Mouse (Mus musculus) heart, embryonic 14.5 days (tissue): ENCODE results near the gene Tctn3. TPM values are rescaled to one million over a fixed set of nuclear protein-coding genes. Genes with fewer than 3 reads are reported as not detected.

ENCODE experiments used
- ATAC-seq: fragments of 200-750 bp; cut with Nextera tagmentation; 2 replicates; pipeline ENCODE4 v1.8.0; 2017; ENCODE audit warnings: low read depth, moderate TSS enrichment; ENCODE audit not compliant: insufficient number of reproducible peaks, insufficient read depth, low FRiP score
- H3K27ac ChIP-seq, 2 experiments: fragments of 200-500 bp in 1 of 2; fragments of 300-500 bp in 1 of 2; sonication (generic) in 1 of 2; replicated peaks in 1 of 2; 2 replicates each; pipeline ENCODE4 v1.5.1; 2012 to 2014; ENCODE audit warnings: low read depth in 2 of 2, low read length in 2 of 2, control low read depth in 1 of 2, mild to moderate bottlenecking in 1 of 2, mixed read lengths in 1 of 2; ENCODE audit not compliant: control insufficient read depth in 1 of 2, insufficient read depth in 1 of 2
- H3K27me3 ChIP-seq: fragments of 300-500 bp; sonication (generic); 2 replicates; pipeline ENCODE4 v1.6.1; 2014; ENCODE audit warnings: mild to moderate bottlenecking, low read length, control low read depth; ENCODE audit not compliant: control insufficient read depth, insufficient read depth
- H3K36me3 ChIP-seq: fragments of 300-500 bp; sonication (generic); 2 replicates; pipeline ENCODE4 v1.6.1; 2014; ENCODE audit warnings: mild to moderate bottlenecking, control low read depth, low read length, mixed read lengths; ENCODE audit not compliant: control insufficient read depth, insufficient read depth
- H3K4me1 ChIP-seq, 2 experiments: fragments of 200-500 bp in 1 of 2; fragments of 300-500 bp in 1 of 2; sonication (generic) in 1 of 2; 2 replicates each; pipeline ENCODE4 v1.6.1; 2012 to 2014; ENCODE audit warnings: low read length in 2 of 2, control low read depth in 1 of 2, mixed read lengths in 1 of 2; ENCODE audit not compliant: control insufficient read depth in 2 of 2, insufficient read depth in 2 of 2
- H3K4me2 ChIP-seq: fragments of 300-500 bp; sonication (generic); 2 replicates; pipeline ENCODE4 v1.6.1; 2014; ENCODE audit warnings: mild to moderate bottlenecking, low read length
- H3K4me3 ChIP-seq, 2 experiments: fragments of 200-500 bp in 1 of 2; fragments of 300-500 bp in 1 of 2; sonication (generic) in 1 of 2; 2 replicates each; pipeline ENCODE4 v1.5.1; 2012 to 2014; ENCODE audit warnings: low read length in 2 of 2, mild to moderate bottlenecking in 2 of 2, control low read depth in 1 of 2, low read depth in 1 of 2, moderate library complexity in 1 of 2; ENCODE audit not compliant: control insufficient read depth in 1 of 2, insufficient read depth in 1 of 2
- H3K9ac ChIP-seq: fragments of 300-500 bp; sonication (generic); 2 replicates; pipeline ENCODE4 v1.6.1; 2014; ENCODE audit warnings: mild to moderate bottlenecking, low read length
- H3K9me3 ChIP-seq: fragments of 300-500 bp; sonication (generic); 2 replicates; pipeline ENCODE4 v1.6.1; 2016; ENCODE audit warnings: low read length, control low read depth; ENCODE audit not compliant: control insufficient read depth
- WGBS: fragments of 180-500 bp; shearing (Covaris S2); extraction: QIAGEN DNeasy Blood & Tissue Kit; methylation state at CpG from one replicate; pipeline ENCODE4 v1.1.7; 2014; 5-methylcytosine and 5-hydroxymethylcytosine counted together
- polyA plus RNA-seq: library from polyadenylated mRNA; unstranded; fragments of >200 nt; fragmentation: Nextera tagmentation; extraction: Ambion mirVana; gene quantifications from 2 replicates; pipeline ENCODE4 v1.2.1, GENCODE M21; 2014

Gene Tctn3
- polyA plus RNA-seq, 1 experiment from 2014 or later: 10.3 TPM

DNA sequence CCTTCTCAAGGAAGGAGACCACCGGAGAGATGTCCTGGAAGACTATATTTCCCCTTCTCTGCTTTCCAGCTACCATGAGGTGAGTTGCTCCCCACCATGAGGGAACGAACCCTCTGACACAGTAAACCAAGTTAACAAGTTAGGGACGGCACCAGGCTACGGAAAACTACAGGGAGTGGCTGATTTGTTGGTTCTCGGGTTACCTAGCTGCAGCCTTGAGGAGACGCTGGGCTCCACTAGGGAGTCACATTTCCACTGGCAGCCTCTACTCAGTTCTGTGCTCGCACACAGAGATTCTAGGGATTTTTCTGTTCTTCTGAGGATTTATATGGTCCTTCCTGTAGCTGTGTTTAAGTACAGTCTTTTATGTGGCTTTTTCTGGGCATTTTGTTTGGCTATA is 56.0 kb downstream of the Tctn3 start:
- WGBS: 87% methylated on average over 7 of the region's 7 CpGs
- Histone ChIP-seq H3K36me3 (peaks cover 73% of the 10 kb centered on the region), H3K27ac (no peak overlapping the region), H3K27me3 (no peaks in the 10 kb centered on the region), H3K9me3 (no peaks in the 10 kb centered on the region), H3K9ac (no peak overlapping the region), H3K4me3 (no peak overlapping the region), H3K4me1 (no peaks in the 10 kb centered on the region), H3K4me2 (no peak overlapping the region)
- ATAC-seq: no peak

DNA sequence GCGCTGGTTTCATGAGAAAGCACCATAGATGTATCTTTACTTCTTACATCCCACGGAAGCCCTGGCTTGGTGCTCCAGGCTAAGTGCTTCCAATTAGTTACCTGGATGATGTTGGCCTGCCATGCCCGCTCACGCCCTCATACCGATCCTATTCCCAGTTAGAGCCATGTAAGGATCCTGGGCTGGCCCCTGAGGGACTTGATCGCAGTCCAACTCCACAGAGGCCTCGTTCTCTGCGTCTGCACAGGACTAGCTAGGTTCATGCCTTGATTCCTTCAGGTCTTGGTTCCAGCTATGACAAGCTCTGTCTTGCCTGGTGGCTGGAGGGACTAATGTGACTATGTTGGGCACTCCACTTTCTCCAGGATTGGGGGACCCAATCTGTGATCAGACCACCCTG is 56.9 kb downstream of the Tctn3 start:
- no peak overlapping the region for H3K27ac ChIP-seq
- peaks cover 82% of the 10 kb centered on the region for H3K36me3 ChIP-seq
- H3K27me3 ChIP-seq: no peaks in the 10 kb centered on the region
- ATAC-seq: no peak
- H3K9ac ChIP-seq: no peak overlapping the region
- WGBS: 95% methylated on average over 8 of the region's 8 CpGs
- no peaks in the 10 kb centered on the region for H3K9me3 ChIP-seq
- H3K4me2 ChIP-seq: no peak overlapping the region
- no peaks in the 10 kb centered on the region for H3K4me1 ChIP-seq
- no peak overlapping the region for H3K4me3 ChIP-seq

DNA sequence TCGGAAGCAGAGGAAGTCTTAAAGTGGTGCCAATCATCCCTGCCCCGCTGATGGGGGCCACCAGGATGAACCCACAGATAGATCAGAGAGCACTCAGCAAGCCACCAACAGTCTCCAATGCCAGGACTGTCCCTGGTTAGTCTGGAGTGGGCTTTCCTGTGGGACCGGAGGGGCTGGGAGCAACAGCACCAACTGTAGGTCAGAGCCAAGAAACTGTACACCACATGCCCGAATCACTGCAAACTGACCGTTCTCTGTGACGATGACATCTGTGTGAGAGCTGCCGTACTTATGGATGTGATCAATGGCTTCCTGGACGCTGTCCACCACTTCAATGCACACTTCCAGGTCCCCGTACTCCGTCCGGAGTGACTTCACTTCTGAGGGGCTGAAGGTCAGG is 57.7 kb downstream of the Tctn3 start:
- H3K9ac ChIP-seq: no peak overlapping the region
- H3K27me3 ChIP-seq: no peaks in the 10 kb centered on the region
- ATAC-seq: no peak
- peaks cover 82% of the 10 kb centered on the region for H3K36me3 ChIP-seq
- H3K4me3 ChIP-seq: no peak overlapping the region
- H3K4me1 ChIP-seq: peaks cover 2 to 5% of the 10 kb centered on the region in 2 experiments
- H3K27ac ChIP-seq: no peak overlapping the region
- H3K9me3 ChIP-seq: no peaks in the 10 kb centered on the region
- WGBS: 89% methylated on average over 11 of the region's 11 CpGs
- H3K4me2 ChIP-seq: no peak overlapping the region

DNA sequence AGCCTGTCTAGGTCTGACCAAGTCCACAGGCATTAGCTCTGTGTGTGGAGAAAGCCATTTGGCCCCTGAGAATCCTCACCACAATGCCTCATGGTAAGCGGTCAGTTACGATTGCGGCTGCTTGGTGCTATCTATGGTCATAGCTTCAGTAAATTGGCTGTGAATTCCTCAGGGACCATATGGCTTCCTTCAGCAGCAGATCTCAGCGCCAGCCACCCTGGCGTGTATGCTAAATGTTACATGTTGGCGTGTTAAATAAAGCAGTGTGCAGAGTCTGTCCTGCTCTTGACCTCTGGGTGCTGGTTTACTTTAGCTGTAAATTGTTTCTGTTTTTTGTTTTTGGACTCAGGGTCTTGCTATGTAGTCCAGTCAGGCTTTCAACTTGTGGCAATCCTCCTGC is 58.2 kb downstream of the Tctn3 start:
- WGBS: 59% methylated on average over 6 of the region's 6 CpGs
- H3K27ac ChIP-seq: no peak overlapping the region
- H3K27me3 ChIP-seq: no peaks in the 10 kb centered on the region
- ATAC-seq: no peak
- no peak overlapping the region for H3K4me3 ChIP-seq
- no peaks in the 10 kb centered on the region for H3K9me3 ChIP-seq
- H3K4me2 ChIP-seq: no peak overlapping the region
- H3K4me1 ChIP-seq: peaks cover 7 to 10% of the 10 kb centered on the region in 2 experiments
- no peak overlapping the region for H3K9ac ChIP-seq
- H3K36me3 ChIP-seq: peaks cover 82% of the 10 kb centered on the region

DNA sequence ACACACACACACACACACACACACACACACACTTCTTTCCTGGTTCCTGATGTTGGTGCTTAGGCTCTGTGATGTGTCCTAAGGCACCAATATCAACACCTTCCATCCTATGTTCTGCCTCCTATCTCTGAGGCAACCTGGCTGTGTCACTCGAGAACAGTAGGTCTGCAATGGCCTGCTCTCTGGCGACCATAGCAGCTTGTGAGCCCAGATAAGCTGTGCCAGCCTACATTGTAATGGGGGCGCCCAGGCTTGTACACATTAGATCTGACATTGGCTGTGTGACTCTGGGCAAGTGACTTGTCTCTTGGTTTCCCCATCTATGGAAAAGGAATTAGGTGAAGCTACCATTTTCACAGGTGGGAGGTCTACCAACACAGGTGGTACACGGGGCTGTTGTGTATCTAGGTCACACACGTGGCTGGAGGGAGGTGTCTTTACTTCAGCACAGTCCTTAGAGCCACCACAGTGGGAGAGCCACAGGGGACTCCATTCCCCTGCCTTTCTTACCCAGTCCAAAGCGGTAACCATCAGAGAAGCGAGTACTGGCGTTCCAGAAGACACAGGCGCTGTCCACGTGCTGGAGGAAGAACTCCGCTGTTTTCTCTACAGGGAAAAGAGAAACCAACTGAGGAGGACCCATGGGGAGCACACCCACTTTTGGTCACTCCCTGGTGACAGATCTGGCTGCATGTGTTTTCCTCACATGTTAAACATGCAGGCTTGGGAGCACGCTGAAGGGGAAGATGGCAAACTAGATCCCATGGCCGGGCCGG is 58.8 kb downstream of the Tctn3 start:
- WGBS: 83% methylated on average over 14 of the region's 14 CpGs
- no peak overlapping the region for H3K9ac ChIP-seq
- peaks cover 9 to 15% of the 10 kb centered on the region in 2 experiments for H3K4me1 ChIP-seq
- ATAC-seq: no peak
- H3K36me3 ChIP-seq: peaks cover 79% of the 10 kb centered on the region
- H3K27ac ChIP-seq: no peak overlapping the region
- no peak overlapping the region for H3K4me3 ChIP-seq
- H3K27me3 ChIP-seq: no peaks in the 10 kb centered on the region
- H3K9me3 ChIP-seq: no peaks in the 10 kb centered on the region
- H3K4me2 ChIP-seq: no peak overlapping the region

DNA sequence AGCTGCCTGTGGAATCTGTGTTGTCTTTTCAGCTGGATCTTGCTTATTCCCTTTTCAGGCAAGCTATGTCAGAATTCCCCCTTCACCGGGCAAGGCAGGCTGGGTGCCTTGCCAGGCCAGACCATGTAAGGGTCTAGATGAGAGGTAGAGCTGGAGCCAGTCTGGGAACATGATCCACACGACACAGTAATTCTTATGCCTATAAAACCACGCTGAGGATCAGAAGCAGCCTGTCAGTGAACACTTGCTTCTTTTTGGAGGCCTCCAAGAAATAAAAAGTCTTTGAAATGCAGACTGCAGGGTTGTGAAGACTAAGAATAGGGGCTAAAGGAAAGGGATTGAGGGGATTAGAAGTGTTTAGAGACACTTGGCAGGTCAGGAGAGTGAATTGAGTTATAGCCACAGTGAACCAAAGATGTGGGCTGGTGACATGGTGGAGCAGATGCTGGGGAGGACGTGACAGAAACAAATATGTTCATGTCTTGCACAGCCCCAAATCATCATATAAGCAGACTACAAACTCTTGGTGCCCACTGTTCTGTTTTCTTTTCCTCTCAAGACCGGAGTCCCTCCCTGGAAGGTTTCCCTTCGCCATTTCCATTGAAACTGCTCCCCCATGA is 62.4 kb downstream of the Tctn3 start:
- Histone ChIP-seq H3K9me3 (no peaks in the 10 kb centered on the region), H3K4me1 (peaks cover 9 to 15% of the 10 kb centered on the region in 2 experiments), H3K36me3 (peaks cover 44% of the 10 kb centered on the region), H3K27me3 (no peaks in the 10 kb centered on the region), H3K27ac (peak overlapping the region; percentile 62 to 75), H3K4me2 (0 out of 2 replicates have a peak overlapping the region, but pooled peaks have one; percentile 2), H3K4me3 (no peak overlapping the region), H3K9ac (peak overlapping the region; percentile 22; the same call in 1 of the 2 replicates)
- WGBS: 59% methylated on average over 6 of the region's 6 CpGs
- no peak for ATAC-seq

DNA sequence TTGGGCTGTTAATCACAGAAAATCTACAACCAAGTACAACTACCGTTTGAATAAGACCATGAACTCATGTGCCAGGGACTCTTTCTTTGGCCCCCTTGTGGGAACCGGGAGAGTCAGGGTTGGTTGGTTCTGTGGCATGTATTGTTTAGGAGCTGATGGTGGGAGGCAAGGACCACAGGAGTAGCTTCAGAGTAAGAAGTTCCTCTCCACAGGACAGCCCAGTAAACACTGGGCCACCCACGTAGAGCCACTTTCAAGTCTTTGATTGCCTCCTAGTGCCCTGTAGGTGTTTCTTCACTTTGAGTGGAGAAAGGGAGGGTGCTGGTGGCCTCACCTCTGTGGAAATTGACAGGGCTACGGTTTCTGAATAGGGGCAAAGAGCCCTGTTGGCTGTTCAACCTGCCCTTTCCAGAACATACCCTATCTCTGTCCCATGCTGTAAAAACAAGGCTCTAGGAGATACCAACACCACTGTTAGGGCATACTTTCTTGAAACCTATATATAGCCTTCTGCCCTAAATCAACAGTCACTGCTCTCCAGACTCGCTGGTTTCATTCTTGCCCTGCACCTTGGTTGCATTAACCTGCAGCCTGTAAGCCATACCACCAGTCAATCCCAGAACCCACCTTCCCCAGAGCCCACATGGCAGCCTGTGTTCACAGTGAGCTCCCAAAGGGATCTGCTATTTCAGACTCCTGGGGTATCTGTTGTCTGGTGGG is 63.1 kb downstream of the Tctn3 start:
- no peak overlapping the region for H3K4me3 ChIP-seq
- H3K9me3 ChIP-seq: no peaks in the 10 kb centered on the region
- WGBS: 25% methylated on average over 5 of the region's 5 CpGs
- H3K27me3 ChIP-seq: no peaks in the 10 kb centered on the region
- peaks cover 37% of the 10 kb centered on the region for H3K36me3 ChIP-seq
- ATAC-seq: peak; percentile 42
- H3K27ac ChIP-seq: peak overlapping the region; percentile 62 to 75
- H3K4me1 ChIP-seq: peaks cover 9 to 15% of the 10 kb centered on the region in 2 experiments
- 0 out of 2 replicates have a peak overlapping the region, but pooled peaks have one; percentile 2 for H3K4me2 ChIP-seq
- peak overlapping the region; percentile 22; the same call in 1 of the 2 replicates for H3K9ac ChIP-seq
